Mouse (Mus musculus) ES-Bruce4 (cell line): ENCODE results near the gene Wdr76.

Source experiments
- CTCF ChIP-seq: IDR thresholded peaks from one replicate; pipeline ENCODE4 v1.8.1; 2011; ENCODE audit warnings: low read depth, low read length
- POLR2A ChIP-seq: IDR thresholded peaks from one replicate; pipeline ENCODE4 v1.8.1; 2011; ENCODE audit warnings: low read length; ENCODE audit not compliant: insufficient read depth

GRCm38 (mm10) chr2:121525056-121525455 is 18.5 kb downstream of the Wdr76 start:
- TF ChIP-seq CTCF (no peak), POLR2A (no peak)
